Mouse (Mus musculus) T-helper 1 cell (primary cell): Measurements from ENCODE around the gene Msmb.
"Not testable (repeated sequence)": the region's sequence is repeated elsewhere in the genome, so short reads cannot be mapped to it uniquely, and the experiment has no call there.

ENCODE experiments used
- in situ Hi-C: fragments of 300-600 bp; cut with MboI, MseI; formaldehyde crosslinking; loops from one replicate; pipeline ENCODE4 v1.15.1; 2025; ENCODE audit warnings: high pct_unique_total_duplicates

Msmb gene

DNA sequence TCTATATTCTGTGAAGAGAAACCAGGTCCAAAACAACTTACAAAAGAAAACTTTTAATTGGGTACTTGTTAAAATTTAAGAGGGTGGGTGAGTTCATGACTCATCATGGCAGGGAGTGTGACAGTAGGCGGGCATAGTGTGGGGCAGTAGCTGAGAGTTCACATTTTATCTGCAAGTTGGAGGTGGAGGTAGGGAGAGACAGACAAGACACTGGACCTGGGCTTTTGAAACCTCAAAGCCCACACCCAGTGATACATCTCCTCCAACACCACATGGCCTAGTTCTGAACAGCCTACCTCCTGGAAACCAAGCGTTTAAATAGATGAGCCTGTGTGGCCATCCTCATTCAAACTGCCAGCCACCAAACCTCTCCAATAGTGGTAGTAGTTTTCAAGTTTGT, 33.5 kb downstream of the Msmb start:
- in situ Hi-C loops = no loop called here

DNA sequence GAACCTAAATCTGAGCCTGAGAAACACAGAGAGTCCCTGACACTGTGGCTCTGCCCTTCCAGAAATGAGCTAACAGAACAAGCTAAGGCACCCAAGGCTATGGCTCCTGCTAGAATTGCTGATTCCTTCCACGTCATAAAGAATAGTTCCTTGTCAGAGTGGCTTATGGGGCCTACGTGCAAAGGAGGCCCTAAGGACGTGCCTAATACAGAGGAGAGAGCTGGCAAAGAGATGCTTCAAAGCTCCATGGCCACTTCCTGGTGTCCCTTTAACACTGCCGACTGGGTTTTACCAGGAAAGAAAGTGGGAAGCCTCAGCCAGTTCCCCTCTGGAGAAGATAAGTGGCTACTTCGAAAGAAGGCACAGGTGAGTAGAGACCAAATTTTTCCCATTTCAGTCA, 34.8 kb downstream of the Msmb start:
- in situ Hi-C loops = not testable (repeated sequence)

DNA sequence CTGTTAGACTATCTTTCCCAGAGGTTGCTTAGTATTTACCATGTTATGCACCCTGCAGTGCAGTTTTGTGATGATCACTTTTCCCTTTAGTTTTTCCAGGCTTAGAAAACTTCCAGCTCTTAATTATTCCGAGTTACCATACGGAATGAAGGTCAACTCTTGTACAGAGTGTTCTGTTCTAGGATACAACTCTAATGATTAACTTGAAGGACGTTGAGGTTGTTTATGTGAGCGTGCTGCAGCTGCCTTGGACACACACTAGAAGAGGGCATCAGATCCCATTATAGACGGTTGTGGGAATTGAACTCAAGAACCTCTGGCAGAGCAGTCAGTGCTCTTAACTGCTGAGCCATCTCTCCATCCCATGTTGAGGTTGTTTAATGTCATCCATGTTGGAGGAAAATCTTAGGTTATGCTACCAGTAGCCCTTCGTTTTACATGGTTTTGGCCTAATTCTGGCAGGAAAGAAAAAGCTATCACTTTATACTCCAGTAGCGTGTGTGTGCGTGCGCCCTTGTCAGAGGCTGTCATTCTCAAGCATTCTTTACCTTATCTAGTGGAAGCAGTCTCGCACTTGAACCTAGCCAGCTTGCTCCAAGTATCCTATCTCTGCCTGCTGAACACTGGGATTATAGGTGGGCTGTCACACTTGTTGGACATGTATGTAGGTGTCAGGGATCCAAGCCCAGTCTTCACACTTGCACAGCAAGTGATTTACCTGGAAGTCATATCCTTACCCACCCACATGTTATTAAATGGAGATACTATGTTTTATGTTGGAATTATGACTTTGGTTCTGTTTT, 37.8 kb downstream of the Msmb start:
- in situ Hi-C loops = no loop called here

DNA sequence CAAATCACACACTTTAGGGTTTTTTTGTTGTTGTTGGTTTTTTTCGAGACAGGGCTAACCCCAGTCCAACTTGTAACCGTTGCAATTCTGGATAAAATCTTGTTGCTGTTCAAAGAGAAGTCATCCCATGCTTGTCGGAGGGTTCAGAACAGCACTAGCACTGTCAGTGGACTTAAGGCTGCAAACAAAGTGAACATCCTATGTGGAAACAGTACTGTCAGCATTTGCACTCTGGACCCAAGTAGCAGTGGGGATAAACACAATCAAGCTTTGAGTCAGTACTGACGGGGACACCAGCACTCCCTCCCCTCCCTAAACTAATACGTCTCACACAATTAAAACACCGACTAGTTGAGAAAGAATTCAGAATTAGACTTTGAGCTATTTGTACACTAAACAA, 39.0 kb downstream of the Msmb start:
- in situ Hi-C loops = no loop called here

DNA sequence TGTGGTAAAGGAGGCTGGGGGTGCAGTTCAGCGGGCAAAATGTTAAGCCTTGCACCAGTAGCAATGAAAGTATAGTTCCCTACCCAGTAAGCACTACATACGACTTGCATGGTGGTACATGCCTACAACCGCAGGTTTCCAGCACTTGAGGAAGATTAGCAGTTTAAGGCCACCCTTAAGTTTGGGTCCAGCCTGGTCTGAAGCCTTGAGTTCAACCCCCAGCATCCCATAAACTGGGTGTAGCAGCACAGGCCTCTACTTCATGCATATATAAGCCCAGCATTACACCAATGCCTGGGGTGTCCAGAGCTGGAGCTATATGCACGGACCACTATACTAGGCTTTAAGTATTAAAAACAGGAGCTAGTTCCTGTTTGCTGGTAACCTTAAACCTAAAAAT, 42.0 kb downstream of the Msmb start:
- in situ Hi-C loops = no loop called here

DNA sequence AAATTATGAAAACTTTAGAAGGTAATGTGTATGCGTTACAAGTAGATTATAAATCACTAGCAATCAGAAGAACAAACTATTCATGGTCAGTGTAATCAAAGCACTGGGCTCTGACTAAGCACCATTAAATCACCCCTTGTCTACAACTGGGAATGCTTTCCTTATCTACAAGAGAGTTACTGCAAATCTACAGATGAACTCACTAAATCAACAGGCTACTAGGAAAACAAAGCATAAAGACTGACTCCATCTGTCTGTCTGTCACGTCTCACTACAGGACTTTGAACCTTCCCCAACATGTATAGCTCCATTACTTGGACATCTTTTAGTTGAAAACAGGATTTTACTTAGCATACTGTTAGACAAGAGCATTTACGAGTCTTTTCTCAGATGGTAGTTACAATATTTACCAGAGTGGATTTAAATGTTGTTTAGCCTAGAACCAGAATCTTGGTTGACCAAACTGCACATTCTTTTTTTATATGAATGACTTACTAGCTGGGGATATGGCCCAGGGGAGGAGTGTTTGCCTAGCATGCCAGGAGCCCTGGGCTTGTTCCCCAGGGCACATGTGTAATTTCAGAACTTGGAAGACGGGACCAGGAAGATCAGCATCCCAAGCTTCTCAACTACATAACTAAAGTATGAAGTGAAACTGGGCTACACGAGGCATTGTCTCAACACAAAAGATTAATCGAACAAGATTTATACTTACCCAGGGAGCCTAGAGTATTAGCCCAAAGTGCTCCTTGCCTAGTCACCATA, 49.0 kb downstream of the Msmb start:
- in situ Hi-C loops = no loop called here

DNA sequence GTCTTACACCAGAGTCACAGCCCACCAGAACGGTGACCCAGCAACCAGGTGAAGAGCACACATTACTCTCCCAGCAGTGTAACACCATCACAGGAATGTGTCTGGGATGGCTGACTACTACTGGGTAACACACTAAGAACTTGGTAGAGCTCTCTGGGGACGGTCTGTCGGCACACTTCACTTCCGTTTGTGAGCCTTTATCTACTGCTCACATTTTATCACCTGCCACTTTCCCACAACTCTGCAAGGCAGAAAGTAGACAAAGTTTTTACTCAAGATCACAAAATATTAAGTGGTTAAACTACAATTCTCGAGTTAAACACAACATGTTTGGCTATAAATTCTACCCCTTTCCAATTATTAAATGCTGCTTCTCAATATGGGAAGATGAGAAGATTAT, 50.1 kb downstream of the Msmb start:
- in situ Hi-C loops = no loop called here

DNA sequence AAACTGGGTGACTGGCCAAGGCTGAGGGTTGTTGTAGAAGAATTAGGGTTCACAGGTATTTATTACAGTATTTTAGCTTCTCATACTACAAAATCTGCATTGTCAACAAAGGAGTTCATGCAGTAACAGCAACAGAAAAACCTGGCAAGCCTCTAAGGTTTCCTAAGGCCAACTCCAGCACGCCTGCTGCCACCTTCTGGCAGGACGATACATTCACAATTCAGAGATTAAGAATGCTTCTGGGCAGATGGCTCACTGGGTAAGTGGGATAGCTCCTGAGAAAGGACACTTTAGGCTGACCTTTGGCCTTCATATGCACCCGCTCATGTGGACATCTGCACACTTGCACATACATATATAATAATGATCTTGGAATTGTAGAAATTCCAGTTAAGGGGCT, 50.6 kb downstream of the Msmb start:
- in situ Hi-C loops = no loop called here

DNA sequence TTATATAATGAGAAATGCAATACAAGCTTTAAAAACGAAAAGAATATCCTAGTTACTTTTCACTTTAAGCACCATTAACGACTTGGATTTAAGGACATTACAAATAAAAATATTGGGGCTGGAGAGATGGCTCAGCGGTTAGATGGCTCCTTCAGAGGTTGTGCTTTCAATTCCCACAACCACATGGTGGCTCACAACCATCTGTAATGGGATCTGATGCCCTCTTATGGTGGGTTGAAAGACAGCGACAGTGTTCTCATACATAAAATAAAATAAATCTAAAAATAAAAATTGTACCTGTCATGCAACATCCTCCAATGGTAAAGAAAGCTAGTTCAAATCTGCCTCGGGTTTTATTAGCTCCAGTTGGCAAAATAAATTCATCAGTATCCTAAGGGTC, 51.7 kb downstream of the Msmb start:
- in situ Hi-C loops = not testable (repeated sequence)

DNA sequence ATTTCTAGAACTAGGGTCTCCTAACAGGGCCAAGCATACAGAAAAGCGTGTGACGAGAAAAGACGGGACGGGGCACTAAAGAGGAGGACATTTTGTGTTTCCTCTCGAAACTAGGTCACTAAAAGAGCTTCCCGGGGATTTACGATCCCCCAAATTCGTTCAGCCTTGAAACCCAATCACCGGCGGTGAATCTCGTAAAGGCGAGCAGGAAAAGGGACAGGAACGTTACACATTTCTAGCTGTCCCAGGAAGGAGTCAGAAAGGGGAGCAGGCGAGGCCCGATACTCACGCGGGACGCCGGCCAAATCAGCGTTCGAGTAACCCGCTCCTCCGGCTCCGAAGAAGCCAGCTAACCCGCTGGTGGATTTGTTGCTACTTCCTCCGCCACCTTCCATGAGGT, 59.5 kb downstream of the Msmb start:
- in situ Hi-C loops = no loop called here

DNA sequence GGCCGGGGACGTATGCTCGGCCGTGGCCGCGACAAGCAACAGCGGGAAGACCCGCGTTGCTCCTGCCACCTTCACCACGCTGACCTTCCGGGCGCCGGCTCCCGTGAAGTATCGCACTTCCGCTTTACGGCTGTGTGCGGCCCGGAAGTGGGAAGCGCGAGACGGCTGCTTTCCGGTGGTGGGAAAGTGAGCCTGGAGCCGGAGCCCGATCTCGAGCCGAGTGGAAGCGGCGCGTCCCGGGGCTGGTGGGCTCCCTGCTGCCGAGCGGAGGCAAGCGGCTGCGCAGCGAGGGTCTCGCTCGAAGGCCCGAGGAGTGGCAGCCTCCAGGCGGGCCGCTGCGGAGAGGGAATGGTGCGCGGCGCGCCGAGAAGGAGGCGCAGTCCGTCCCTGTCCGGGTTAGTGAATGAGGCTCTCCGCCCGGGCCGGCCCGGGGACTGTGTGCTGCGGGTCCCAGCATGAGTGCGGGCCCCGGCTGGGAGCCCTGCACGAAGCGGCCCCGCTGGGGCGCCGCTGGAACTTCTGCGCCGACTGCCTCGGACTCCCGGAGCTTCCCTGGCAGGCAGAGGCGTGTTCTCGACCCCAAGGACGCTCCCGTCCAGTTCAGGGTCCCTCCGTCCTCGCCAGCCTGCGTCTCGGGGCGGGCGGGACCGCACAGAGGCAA, 60.1 kb downstream of the Msmb start, which contains the start of the genes Timm23 and Parg:
TSS of gene Timm23 (minus strand) at position 108 of the 661 bp plus-strand sequence.
TSS of gene Parg (plus strand) at position 159 of the 661 bp plus-strand sequence.
- in situ Hi-C loops = no loop called here
